Mouse (Mus musculus) kidney, adult 2 months (tissue): ENCODE results near the gene Magi1.

Source experiments
- CTCF ChIP-seq: fragments of 200-500 bp; conservative IDR thresholded peaks from 2 replicates; pipeline ENCODE4 v1.5.1; 2011; ENCODE audit warnings: low read depth, mild to moderate bottlenecking, control low read depth, low read length, moderate library complexity, mixed read lengths; ENCODE audit not compliant: insufficient read depth, insufficient read length
- POLR2A ChIP-seq: fragments of 200-500 bp; IDR thresholded peaks from one replicate; pipeline ENCODE4 v1.6.1; 2011; ENCODE audit warnings: low read depth, low read length, control low read depth

DNA sequence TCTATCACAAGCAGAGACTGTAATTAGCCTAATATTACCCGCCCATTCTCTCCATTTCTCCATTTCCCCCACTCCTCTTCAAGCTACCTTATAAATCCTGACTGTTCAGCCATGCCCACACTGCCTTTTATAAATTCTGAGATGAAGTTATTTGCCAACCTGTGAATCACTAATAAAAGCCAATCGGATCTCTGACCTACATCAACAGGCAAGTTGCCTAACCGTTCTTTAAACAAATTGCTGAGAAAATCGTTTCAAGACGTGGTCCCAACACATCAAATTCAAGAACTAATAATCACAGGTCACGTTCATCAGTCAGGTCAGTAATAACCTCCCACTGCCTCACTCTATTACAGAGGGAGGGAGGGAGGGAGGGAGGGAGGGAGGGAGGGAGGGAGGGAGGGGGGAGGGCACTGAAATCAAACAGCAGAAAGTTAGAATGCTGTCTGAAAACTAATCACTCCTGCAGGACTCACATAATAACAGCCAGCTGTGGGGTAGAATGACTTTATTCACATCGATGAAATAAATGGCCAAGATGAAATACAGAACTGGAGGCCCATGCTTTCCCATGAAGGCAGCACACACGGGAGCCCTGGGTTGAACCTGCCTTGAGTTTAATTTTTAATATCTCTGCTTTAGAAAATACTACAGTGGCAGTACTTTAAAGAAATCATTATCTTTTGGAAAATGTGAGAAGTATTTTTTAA is 215.8 kb downstream of the Magi1 start:
- TF ChIP-seq POLR2A = no peak
- TF ChIP-seq CTCF = no peak
